Mouse (Mus musculus) CD4-positive, CD25-positive, alpha-beta regulatory T cell, adult 2 months (primary cell): ENCODE results near the gene Gm48551.

ENCODE experiments used
- DNase-seq: peaks from one replicate; pipeline ENCODE4 v3.0.0-alpha.2; 2012; ENCODE audit warnings: low read depth, low spot score

The Gm48551 gene

GRCm38 (mm10) chr10:81356991-81357844, 27.0 kb upstream of the Gm48551 start, which contains the start of gene Mfsd12:
TSS of gene Mfsd12 (plus strand) at chr10:81357491.
- DNase-seq, result peak; percentile 95

GRCm38 (mm10) chr10:81358209-81358608, 26.1 kb upstream of the Gm48551 start:
- DNase-seq, result no peak

GRCm38 (mm10) chr10:81358841-81359240, 25.4 kb upstream of the Gm48551 start:
- DNase-seq, result no peak

- DNase-seq, result no peak
Measured at GRCm38 (mm10) chr10:81360721-81361120, 23.5 kb upstream of the Gm48551 start.

GRCm38 (mm10) chr10:81362336-81362949, 21.8 kb upstream of the Gm48551 start:
- no peak for DNase-seq

- no peak for DNase-seq
Measured at GRCm38 (mm10) chr10:81363436-81364346, 20.6 kb upstream of the Gm48551 start.

GRCm38 (mm10) chr10:81364666-81365065, 19.6 kb upstream of the Gm48551 start:
- no peak for DNase-seq

- no peak for DNase-seq
Measured at GRCm38 (mm10) chr10:81365073-81365472, 19.2 kb upstream of the Gm48551 start.

GRCm38 (mm10) chr10:81365672-81366476, 18.4 kb upstream of the Gm48551 start, which contains the start of gene 4930404N11Rik:
TSS of gene 4930404N11Rik (minus strand) at chr10:81365816.
- DNase-seq, result no peak

- no peak for DNase-seq
Measured at GRCm38 (mm10) chr10:81366477-81367206, 17.6 kb upstream of the Gm48551 start.

- DNase-seq, result no peak
Measured at GRCm38 (mm10) chr10:81367207-81367495, 17.1 kb upstream of the Gm48551 start.

- no peak for DNase-seq
Measured at GRCm38 (mm10) chr10:81375322-81375721, 8.9 kb upstream of the Gm48551 start.

GRCm38 (mm10) chr10:81376561-81377361, 7.5 kb upstream of the Gm48551 start:
- no peak for DNase-seq

GRCm38 (mm10) chr10:81377362-81377664, 7.0 kb upstream of the Gm48551 start:
- DNase-seq, result no peak

GRCm38 (mm10) chr10:81377793-81378552, 6.3 kb upstream of the Gm48551 start, which contains the start of gene Fzr1:
TSS of gene Fzr1 (minus strand) at chr10:81378516.
- DNase-seq, result no peak

- DNase-seq, result peak; percentile 100
Measured at GRCm38 (mm10) chr10:81378553-81379182, 5.6 kb upstream of the Gm48551 start.

GRCm38 (mm10) chr10:81379183-81379553, 5.1 kb upstream of the Gm48551 start:
- no peak for DNase-seq

GRCm38 (mm10) chr10:81379809-81380378, 4.4 kb upstream of the Gm48551 start:
- no peak for DNase-seq
